Mouse (Mus musculus) left cerebral cortex, postnatal 25 days (tissue): ENCODE data around the gene Ablim2. TPM values are rescaled to one million over a fixed set of nuclear protein-coding genes. Genes with fewer than 3 reads are reported as not detected.
A peak's percentile ranks its signal among the peaks of the same experiment; 100 is the strongest.

Experiments
- DNase-seq, 2 experiments: peaks; one replicate each; pipeline ENCODE4 v3.0.0; 2022; ENCODE audit warnings: low spot score in 2 of 2, mixed read lengths in 1 of 2
- intact Hi-C: fragments of 180-260 bp; cut with DNase I; formaldehyde crosslinking; loops from one replicate; pipeline ENCODE4 v1.15.1; 2025
- total RNA-seq, 2 experiments: library from RNA; stranded (reverse); gene quantifications; 2 replicates each; pipeline ENCODE4 v1.2.3; 2021

Gene Ablim2
- total RNA-seq, 2 experiments from 2014 or later: 175 to 209 TPM

DNA sequence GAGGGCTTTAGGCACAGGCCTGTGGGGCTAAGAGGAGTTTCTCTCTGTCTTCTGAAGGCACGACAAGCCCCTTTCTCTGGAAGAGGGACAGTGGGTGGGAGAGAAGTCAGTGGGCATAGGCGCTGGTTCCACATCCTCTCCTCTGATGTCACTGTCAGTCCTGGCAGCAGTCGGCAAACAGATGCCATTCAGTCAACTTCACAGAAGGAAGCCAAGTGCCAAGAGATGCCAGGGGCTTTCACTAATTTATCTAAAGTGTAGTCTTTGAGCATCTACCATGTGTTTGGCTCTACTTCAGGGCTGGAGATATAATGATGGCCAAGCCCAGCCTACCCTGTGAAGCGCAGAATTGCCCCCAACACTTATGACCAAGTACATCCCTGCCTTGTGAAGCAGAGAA is 95.8 kb downstream of the Ablim2 start:
- DNase-seq: no peak
- intact Hi-C loops: loop anchor here (10.0 kb wide), 1 partner anchor 269 kb away; the partner anchor contains the start of gene Acox3

DNA sequence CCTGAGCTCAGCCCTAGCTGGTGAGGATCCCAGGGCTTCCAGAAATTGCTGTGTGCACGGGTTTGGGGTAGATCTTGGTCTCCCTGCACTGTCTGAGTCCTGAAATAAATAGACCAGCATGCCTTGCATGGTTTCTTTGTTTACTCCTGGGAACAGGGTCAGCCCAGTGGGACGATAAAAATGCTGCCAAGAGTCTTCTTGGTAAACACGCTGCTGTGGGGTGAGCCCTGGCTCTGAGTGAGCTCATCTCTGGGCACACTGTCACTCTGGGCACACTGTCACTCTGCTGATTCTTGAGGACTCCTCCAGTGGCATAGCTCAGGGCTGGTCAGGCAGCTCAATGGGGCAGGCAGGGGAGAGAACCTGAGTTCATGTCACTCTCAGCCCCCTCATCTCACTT is 98.6 kb downstream of the Ablim2 start:
- intact Hi-C loops: loop anchor here (10.0 kb wide), 1 partner anchor 271 kb away; the partner anchor contains the start of gene Acox3
- no peak for DNase-seq

DNA sequence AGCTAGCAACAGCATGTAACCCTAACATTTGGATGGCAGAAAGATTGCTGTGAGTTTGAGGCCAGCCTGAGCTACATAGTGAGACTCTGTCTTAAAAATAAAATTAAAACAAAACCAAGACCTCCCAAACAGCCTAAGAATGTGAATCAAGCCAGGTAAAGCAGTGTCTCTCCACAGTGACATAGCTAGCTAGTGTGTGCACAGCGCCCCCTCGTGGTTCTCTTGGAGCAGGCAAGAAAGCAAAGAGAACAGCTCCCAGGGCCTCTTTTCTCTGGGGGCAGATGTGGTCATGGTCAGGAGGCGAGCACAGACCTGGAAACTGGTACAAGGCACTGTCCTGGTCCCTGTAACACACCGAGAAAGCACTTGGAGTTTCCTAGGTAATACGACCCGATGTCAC is 100.4 kb downstream of the Ablim2 start:
- peak; percentile 57 to 63 for DNase-seq
- intact Hi-C loops: loop anchor here (2.0 to 10.0 kb wide), 3 partner anchors 63 to 273 kb away; partner anchors contain the start of genes Ablim2 and Acox3

DNA sequence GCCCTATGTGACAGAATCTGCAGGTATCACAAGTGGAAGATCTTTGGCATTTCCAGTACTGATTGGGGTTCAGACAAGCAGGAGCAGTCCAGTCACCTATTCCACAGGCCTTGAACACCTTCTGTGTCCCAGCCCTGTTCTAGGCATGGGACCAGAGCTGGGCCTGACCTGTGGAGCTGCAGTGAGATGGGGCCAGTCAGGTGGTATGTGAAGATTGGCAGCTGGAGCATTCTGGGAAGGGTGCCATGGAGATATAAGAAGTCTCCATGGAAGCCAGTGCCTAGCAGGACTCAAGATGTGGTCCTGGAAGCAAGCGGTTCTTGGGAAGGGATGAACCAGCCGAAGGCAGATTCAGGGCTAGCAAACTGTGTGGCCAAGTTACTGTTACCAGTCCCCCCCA is 103.8 kb downstream of the Ablim2 start:
- intact Hi-C loops: no loop called here
- DNase-seq: no peak

DNA sequence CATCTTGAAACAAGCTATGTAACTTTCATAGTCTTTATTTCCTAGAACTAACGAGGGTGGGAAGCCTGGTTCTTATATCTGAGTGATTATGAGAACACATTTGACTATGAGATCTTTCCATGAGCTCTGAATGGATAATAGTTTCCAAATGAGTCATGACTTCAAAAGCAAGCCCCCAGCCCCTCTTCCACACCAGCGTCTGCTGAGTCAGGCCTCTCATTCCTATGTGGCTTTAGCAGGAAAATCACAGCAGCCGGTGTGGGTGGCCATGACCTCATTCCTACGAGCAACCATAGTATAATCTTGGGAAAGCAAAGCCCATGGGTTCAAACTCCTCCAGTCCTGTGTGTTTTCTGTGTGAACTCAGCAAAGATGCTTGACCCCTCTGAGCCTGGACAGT is 112.3 kb downstream of the Ablim2 start:
- intact Hi-C loops: loop anchor here (2.0 kb wide), 1 partner anchor 107 kb away; no protein-coding TSS in a partner anchor
- DNase-seq: peak in 1 of 2 experiments; percentile 44

- intact Hi-C loops: loop anchor here (2.0 kb wide), 1 partner anchor 106 kb away; no protein-coding TSS in a partner anchor
- peak; percentile 74 to 87 for DNase-seq
These were observed 112.8 kb downstream of the Ablim2 start for GRCm38 (mm10) chr5:35870408-35871012.

DNA sequence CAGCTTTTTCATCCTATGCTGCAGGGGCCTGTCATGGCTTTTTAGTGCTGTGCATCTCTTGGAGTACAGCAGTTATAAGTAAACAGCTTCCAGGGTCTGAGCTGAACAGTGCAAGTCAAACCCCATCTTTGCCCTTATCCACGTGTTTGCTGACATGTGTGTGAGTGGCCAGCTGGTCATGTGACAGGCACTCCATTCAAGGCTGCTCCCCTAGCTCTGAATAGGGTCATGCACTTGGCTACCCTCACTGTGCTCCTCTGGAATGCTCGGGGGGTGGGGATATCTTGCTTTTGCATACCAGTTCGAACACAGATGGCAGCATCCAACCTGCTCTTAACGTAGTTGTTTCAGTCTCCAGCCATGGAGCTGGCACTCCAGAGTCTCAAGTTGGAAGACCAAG is 115.7 kb downstream of the Ablim2 start:
- DNase-seq: no peak
- intact Hi-C loops: no loop called here

DNA sequence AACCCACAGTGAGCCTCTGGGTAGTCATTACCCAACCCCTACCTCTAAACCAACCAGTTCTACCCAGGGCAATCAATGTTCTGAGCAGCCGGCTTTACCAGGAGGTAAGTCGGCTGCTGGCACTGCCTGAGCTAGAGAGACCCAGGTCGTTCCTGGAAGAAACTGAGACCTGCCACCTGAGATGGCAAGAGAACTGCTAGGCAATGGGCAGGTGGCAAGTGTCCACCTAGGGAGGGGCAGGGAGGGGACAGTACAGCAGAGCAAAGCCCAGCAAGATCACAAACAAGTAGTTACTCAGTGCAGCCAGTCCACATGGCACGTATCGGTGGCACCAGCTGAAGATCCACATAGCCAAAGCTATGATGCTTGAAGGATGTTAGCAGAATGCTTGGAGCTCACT is 118.6 kb downstream of the Ablim2 start:
- no peak for DNase-seq
- intact Hi-C loops: no loop called here

DNA sequence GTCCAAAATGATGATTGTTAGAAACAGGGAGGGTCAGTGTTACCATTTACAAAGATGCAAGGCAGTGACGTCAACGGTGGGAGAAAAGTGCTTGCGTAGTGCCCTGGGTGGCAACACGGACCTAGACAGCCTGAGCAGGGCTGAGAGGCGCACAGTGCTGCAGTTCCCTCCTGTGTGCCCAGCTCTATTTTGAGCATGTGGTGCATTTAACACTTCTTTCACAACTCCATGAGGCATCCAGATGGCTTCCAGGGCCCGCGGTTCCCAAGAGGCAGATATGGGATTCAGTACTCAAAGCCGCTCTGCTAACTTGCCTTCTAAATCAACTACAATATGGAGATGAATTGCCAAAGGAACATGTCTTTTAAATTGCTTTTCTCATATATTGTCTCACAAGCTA is 121.5 kb downstream of the Ablim2 start:
- DNase-seq: peak; percentile 75 to 92
- intact Hi-C loops: no loop called here

GRCm38 (mm10) chr5:35882391-35882790 is 124.7 kb downstream of the Ablim2 start:
- intact Hi-C loops: no loop called here
- no peak for DNase-seq

DNA sequence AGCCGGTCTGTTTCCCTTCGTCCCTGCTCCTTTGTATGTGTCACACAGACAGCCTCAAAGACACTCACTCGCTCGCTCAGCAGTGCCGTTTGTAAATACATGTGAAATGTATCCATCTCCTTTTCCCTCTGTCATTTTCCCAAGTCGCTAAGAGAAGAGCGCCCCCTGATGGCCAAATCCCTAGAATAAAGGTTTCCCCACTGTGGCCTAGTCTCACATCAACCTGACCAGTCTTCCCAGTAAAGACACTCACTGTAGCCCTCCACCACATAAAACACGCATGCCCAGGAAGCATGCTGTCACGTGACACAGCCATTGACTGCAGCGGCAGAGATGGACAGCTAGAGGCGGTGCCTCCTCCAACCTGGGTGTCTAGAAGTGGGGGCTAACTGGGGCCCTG is 126.6 kb downstream of the Ablim2 start:
- intact Hi-C loops: no loop called here
- peak; percentile 43 to 47 for DNase-seq

- DNase-seq: no peak
- intact Hi-C loops: no loop called here
These were observed 127.0 kb downstream of the Ablim2 start for GRCm38 (mm10) chr5:35884689-35885088.

DNA sequence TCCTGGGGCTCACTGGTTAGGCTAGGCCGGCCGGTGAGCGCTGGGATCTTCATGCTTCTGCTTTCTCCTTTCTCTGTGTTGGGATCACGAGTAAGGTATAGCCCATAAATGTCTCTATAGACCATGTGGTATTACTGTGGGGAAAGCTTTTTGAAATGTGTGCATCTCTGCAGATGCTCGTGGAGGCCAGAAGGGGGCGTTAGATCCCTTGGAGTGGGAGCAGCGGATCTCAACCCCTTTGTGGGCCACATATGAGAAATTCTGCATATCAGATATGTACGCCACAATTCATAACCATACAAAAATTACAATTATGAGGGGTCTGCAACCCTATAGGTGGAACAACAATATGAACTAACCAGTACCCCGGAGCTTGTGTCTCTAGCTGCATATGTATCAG is 131.3 kb downstream of the Ablim2 start:
- no peak for DNase-seq
- intact Hi-C loops: loop anchor here (2.0 kb wide), 1 partner anchor 84 kb away; no protein-coding TSS in a partner anchor

GRCm38 (mm10) chr5:35889641-35890040 is 132.0 kb downstream of the Ablim2 start:
- intact Hi-C loops: loop anchor here (2.0 to 5.0 kb wide), 2 partner anchors 53 to 83 kb away; no protein-coding TSS in a partner anchor

DNA sequence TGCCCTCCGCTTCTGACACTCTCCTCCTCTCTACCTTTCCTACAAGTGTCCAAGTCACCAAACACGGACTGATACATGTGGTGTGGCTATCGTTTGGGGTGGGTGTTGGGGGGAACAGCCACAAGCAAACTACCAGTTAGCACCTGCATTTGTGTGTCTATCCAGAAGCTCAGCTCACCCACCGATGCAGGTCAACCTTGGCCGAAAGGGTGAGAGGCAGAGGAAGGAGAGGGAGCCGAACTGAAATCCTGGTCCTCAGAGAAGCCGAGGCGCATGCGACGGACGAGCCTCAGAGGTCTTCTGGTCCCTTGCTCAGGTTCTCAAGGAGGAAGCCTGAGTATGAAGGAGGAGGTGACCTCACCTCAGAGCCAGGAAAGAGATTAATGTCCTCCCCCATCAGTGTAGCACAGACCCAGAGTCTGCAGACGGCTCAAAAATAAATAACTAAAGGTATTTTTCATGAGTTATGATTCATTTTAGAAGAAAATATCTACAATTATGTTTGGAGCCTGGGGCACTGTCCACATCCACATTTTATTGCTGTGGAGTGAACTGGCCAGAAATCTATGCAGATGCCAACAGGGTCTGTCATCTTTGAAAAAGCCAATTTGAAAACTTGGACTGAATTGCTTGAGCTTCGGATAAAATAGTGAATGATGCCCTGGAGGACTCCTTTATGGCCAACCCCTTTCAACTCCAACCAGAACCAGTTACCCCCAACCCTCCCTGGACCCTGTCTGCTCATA is 133.5 kb downstream of the Ablim2 start:
- intact Hi-C loops: loop anchor here (5.0 kb wide), 1 partner anchor 51 kb away; no protein-coding TSS in a partner anchor
- no peak for DNase-seq

More at GRCm38 (mm10) chr5:35889641-35890040, 132.0 kb downstream of the Ablim2 start:
- DNase-seq: no peak

- no peak for DNase-seq
- intact Hi-C loops: loop anchor here (5.0 kb wide), 1 partner anchor 50 kb away; no protein-coding TSS in a partner anchor
These were observed 134.7 kb downstream of the Ablim2 start for GRCm38 (mm10) chr5:35892363-35892762.

GRCm38 (mm10) chr5:35893093-35893804 is 135.6 kb downstream of the Ablim2 start, which contains the start of gene Afap1:
Gene Afap1, plus strand, starts transcription at chr5:35893319.
- intact Hi-C loops: loop anchor here (5.0 kb wide), 1 partner anchor 49 kb away; no protein-coding TSS in a partner anchor
- DNase-seq: peak; percentile 97 to 99

- intact Hi-C loops: loop anchor here (5.0 kb wide), 1 partner anchor 48 kb away; no protein-coding TSS in a partner anchor
- peak; percentile 37 to 48 for DNase-seq
These were observed 136.2 kb downstream of the Ablim2 start for GRCm38 (mm10) chr5:35893805-35894260.

GRCm38 (mm10) chr5:35894295-35895047 is 136.8 kb downstream of the Ablim2 start:
- intact Hi-C loops: loop anchor here (5.0 kb wide), 1 partner anchor 48 kb away; no protein-coding TSS in a partner anchor
- no peak for DNase-seq
